Mouse (Mus musculus) hindbrain, postnatal 0 days (tissue): ENCODE data around the gene Rps27l. TPM values are rescaled to one million over a fixed set of nuclear protein-coding genes. Genes with fewer than 3 reads are reported as not detected.
A peak's percentile ranks its signal among the peaks of the same experiment; 100 is the strongest.

ENCODE experiments used
- ATAC-seq: fragments of 200-750 bp; cut with Nextera tagmentation; 2 replicates; pipeline ENCODE4 v1.8.0; 2017; ENCODE audit warnings: mild to moderate bottlenecking, moderate TSS enrichment, moderate library complexity
- DNase-seq: peaks from one replicate; pipeline ENCODE4 v3.0.0-alpha.2; 2015; ENCODE audit warnings: low spot score
- H3K27ac ChIP-seq: fragments of 300-500 bp; sonication (generic); 2 replicates; pipeline ENCODE4 v1.5.1; 2014; ENCODE audit warnings: mild to moderate bottlenecking
- H3K27me3 ChIP-seq: fragments of 300-500 bp; sonication (generic); 2 replicates; pipeline ENCODE4 v1.6.1; 2014; ENCODE audit warnings: low read length, mixed read lengths; ENCODE audit not compliant: insufficient read depth
- H3K36me3 ChIP-seq: fragments of 300-500 bp; sonication (generic); 2 replicates; pipeline ENCODE4 v1.6.1; 2014; ENCODE audit warnings: low read length, mixed read lengths; ENCODE audit not compliant: insufficient read depth
- H3K4me1 ChIP-seq: fragments of 300-500 bp; sonication (generic); 2 replicates; pipeline ENCODE4 v1.6.1; 2014; ENCODE audit warnings: antibody characterized with exemption, low read length, mixed read lengths; ENCODE audit not compliant: insufficient read depth
- H3K4me2 ChIP-seq: fragments of 300-500 bp; sonication (generic); 2 replicates; pipeline ENCODE4 v1.6.1; 2014; ENCODE audit warnings: low read depth, mild to moderate bottlenecking, low read length, moderate library complexity, mixed read lengths
- H3K4me3 ChIP-seq: fragments of 300-500 bp; sonication (generic); 2 replicates; pipeline ENCODE4 v1.5.1; 2014; ENCODE audit warnings: low read length
- H3K9ac ChIP-seq: fragments of 300-500 bp; sonication (generic); replicated peaks from 2 replicates; pipeline ENCODE4 v1.6.1; 2014; ENCODE audit warnings: mild to moderate bottlenecking, low read length, moderate library complexity, mixed read lengths
- H3K9me3 ChIP-seq: fragments of 300-500 bp; sonication (generic); 2 replicates; pipeline ENCODE4 v1.6.1; 2016; ENCODE audit warnings: low read length, mixed read lengths
- CTCF ChIP-seq: IDR thresholded peaks from 2 replicates; pipeline ENCODE4 v1.5.1; 2016; ENCODE audit warnings: antibody characterized with exemption, control low read depth, low read depth
- WGBS: fragments of 180-500 bp; shearing (Covaris S2); extraction: QIAGEN DNeasy Blood & Tissue Kit; methylation state at CpG from one replicate; pipeline ENCODE4 v1.1.7; 2014; 5-methylcytosine and 5-hydroxymethylcytosine counted together
- polyA plus RNA-seq: library from polyadenylated mRNA; unstranded; fragments of >200 nt; fragmentation: Nextera tagmentation; extraction: Ambion mirVana; gene quantifications from 2 replicates; pipeline ENCODE4 v1.2.1, GENCODE M21; 2015
- total RNA-seq: library from RNA; depleted of rRNA; stranded (reverse); fragments of >200 nt; gene quantifications from 2 replicates; pipeline ENCODE4 v1.2.3, GENCODE M21; 2014

Rps27l gene
- total and polyA plus RNA-seq, 2 experiments from 2014 or later = 61.0 to 258 TPM

GRCm38 (mm10) chr9:66937507-66937906, 8.4 kb upstream of the Rps27l start:
- TF ChIP-seq CTCF = no peak
- WGBS = 43% methylated on average over 8 of the region's 8 CpGs
- DNase-seq = peak; percentile 61

GRCm38 (mm10) chr9:66938836-66939235, 7.0 kb upstream of the Rps27l start:
- Histone ChIP-seq H3K9ac (no peak overlapping the region), H3K4me2 (no peak overlapping the region), H3K4me3 (no peak overlapping the region), H3K9me3 (no peaks in the 10 kb centered on the region), H3K4me1 (peaks cover 7% of the 10 kb centered on the region; the same call in 1 of the 2 replicates), H3K27me3 (no peaks in the 10 kb centered on the region), H3K27ac (no peak overlapping the region), H3K36me3 (no peaks in the 10 kb centered on the region)
- peak; percentile 68; the same call in 1 of the 2 replicates for ATAC-seq
- WGBS = 6% methylated on average over 4 of the region's 4 CpGs
- TF ChIP-seq CTCF = peak; percentile 87
- DNase-seq = peak; percentile 89

More at GRCm38 (mm10) chr9:66937507-66937906, 8.4 kb upstream of the Rps27l start:
- no peak overlapping the region for H3K9ac ChIP-seq
- no peak overlapping the region for H3K4me3 ChIP-seq
- H3K4me1 ChIP-seq = peaks cover 7% of the 10 kb centered on the region; the same call in 1 of the 2 replicates
- H3K27me3 ChIP-seq = no peaks in the 10 kb centered on the region
- no peaks in the 10 kb centered on the region for H3K9me3 ChIP-seq
- 0 out of 2 replicates have a peak overlapping the region, but pooled peaks have one; percentile 16 for H3K27ac ChIP-seq
- no peaks in the 10 kb centered on the region for H3K36me3 ChIP-seq
- no peak overlapping the region for H3K4me2 ChIP-seq
- no peak for ATAC-seq

GRCm38 (mm10) chr9:66945161-66945560, 725 bp upstream of the Rps27l start:
- Histone ChIP-seq H3K27ac (peak overlapping the region; percentile 90), H3K4me1 (no peaks in the 10 kb centered on the region), H3K4me3 (peak overlapping the region; percentile 87), H3K27me3 (no peaks in the 10 kb centered on the region), H3K4me2 (peak overlapping the region; percentile 86), H3K36me3 (no peaks in the 10 kb centered on the region; the same call in 1 of the 2 replicates), H3K9ac (peak overlapping the region; percentile 84), H3K9me3 (no peaks in the 10 kb centered on the region)
- DNase-seq (no peak), ATAC-seq (no peak)
- 19% methylated on average over 4 of the region's 4 CpGs for WGBS
- no peak for TF ChIP-seq CTCF

- H3K4me1 ChIP-seq = no peaks in the 10 kb centered on the region
- H3K9ac ChIP-seq = no peak overlapping the region
- DNase-seq = no peak
- no peaks in the 10 kb centered on the region for H3K9me3 ChIP-seq
- H3K4me3 ChIP-seq = no peak overlapping the region
- no peak overlapping the region for H3K27ac ChIP-seq
- H3K4me2 ChIP-seq = no peak overlapping the region
- no peaks in the 10 kb centered on the region; the same call in 1 of the 2 replicates for H3K36me3 ChIP-seq
- no peak for ATAC-seq
- no peak for TF ChIP-seq CTCF
- H3K27me3 ChIP-seq = no peaks in the 10 kb centered on the region
- WGBS = 94% methylated on average over 2 of the region's 2 CpGs
These were observed 2.6 kb downstream of the Rps27l start for GRCm38 (mm10) chr9:66948536-66948935.

- Histone ChIP-seq H3K27ac (no peak overlapping the region), H3K4me1 (no peaks in the 10 kb centered on the region), H3K9me3 (no peaks in the 10 kb centered on the region), H3K4me3 (no peak overlapping the region), H3K9ac (no peak overlapping the region), H3K36me3 (no peaks in the 10 kb centered on the region; the same call in 1 of the 2 replicates), H3K4me2 (no peak overlapping the region), H3K27me3 (no peaks in the 10 kb centered on the region)
- WGBS = 85% methylated on average over 8 of the region's 8 CpGs
- ATAC-seq = no peak
- no peak for DNase-seq
- TF ChIP-seq CTCF = no peak
These were observed 6.4 kb downstream of the Rps27l start for GRCm38 (mm10) chr9:66952321-66952720.

GRCm38 (mm10) chr9:66952886-66953285, 7.0 kb downstream of the Rps27l start:
- Histone ChIP-seq H3K36me3 (no peaks in the 10 kb centered on the region; the same call in 1 of the 2 replicates), H3K9ac (no peak overlapping the region)
- WGBS = 88% methylated on average over 2 of the region's 2 CpGs

GRCm38 (mm10) chr9:66957451-66957850, 11.6 kb downstream of the Rps27l start:
- DNase-seq = no peak
- Histone ChIP-seq H3K9ac (no peak overlapping the region), H3K9me3 (no peaks in the 10 kb centered on the region), H3K27ac (no peak overlapping the region), H3K4me2 (no peak overlapping the region), H3K4me1 (no peaks in the 10 kb centered on the region), H3K27me3 (no peaks in the 10 kb centered on the region), H3K36me3 (no peaks in the 10 kb centered on the region), H3K4me3 (no peak overlapping the region)
- 88% methylated on average over 3 of the region's 3 CpGs for WGBS
- no peak for TF ChIP-seq CTCF
- ATAC-seq = no peak

More at GRCm38 (mm10) chr9:66952886-66953285, 7.0 kb downstream of the Rps27l start:
- DNase-seq (no peak), ATAC-seq (no peak)
- no peak for TF ChIP-seq CTCF
- no peaks in the 10 kb centered on the region for H3K9me3 ChIP-seq
- H3K27me3 ChIP-seq = no peaks in the 10 kb centered on the region
- no peak overlapping the region for H3K27ac ChIP-seq
- H3K4me1 ChIP-seq = no peaks in the 10 kb centered on the region
- no peak overlapping the region for H3K4me3 ChIP-seq
- H3K4me2 ChIP-seq = no peak overlapping the region
